Mouse (Mus musculus): Measurements from ENCODE around the gene 2010300C02Rik. TPM values are rescaled to one million over a fixed set of nuclear protein-coding genes. Genes with fewer than 3 reads are reported as not detected.

The 2010300C02Rik gene
- polyA plus RNA-seq, 1 experiment from 2014 or later: 3.5 TPM

- ATAC-seq: no peak
- no peaks in the 10 kb centered on the region for H3K27me3 ChIP-seq (replicated peaks; ENCODE audit: control insufficient read depth, insufficient read depth, low read length)
- no peak overlapping the region for H3K4me2 ChIP-seq (ENCODE audit: low read length)
- H3K9ac ChIP-seq (replicated peaks; ENCODE audit: low read depth, low read length): no peak overlapping the region
- H3K27ac ChIP-seq (ENCODE audit: low read length): no peak overlapping the region
- no peaks in the 10 kb centered on the region for H3K36me3 ChIP-seq (ENCODE audit: control insufficient read depth, insufficient read depth)
- H3K4me1 ChIP-seq (replicated peaks; ENCODE audit: control insufficient read depth, insufficient read depth, low read length): no peaks in the 10 kb centered on the region
- no peaks in the 10 kb centered on the region for H3K9me3 ChIP-seq (ENCODE audit: control insufficient read depth, low read length)
- no peak overlapping the region for H3K4me3 ChIP-seq (replicated peaks; ENCODE audit: low read length)
- 92% methylated on average over 5 of the region's 5 CpGs for WGBS
Observed at GRCm38 (mm10) chr1:37629876-37630275, 90.0 kb downstream of the 2010300C02Rik start.

GRCm38 (mm10) chr1:37628749-37629148 lies 91.1 kb downstream of the 2010300C02Rik start:
- WGBS: 60% methylated on average over 6 of the region's 6 CpGs
- H3K4me2 ChIP-seq (ENCODE audit: low read length): no peak overlapping the region
- H3K4me1 ChIP-seq (replicated peaks; ENCODE audit: control insufficient read depth, insufficient read depth, low read length): no peaks in the 10 kb centered on the region
- no peaks in the 10 kb centered on the region for H3K36me3 ChIP-seq (ENCODE audit: control insufficient read depth, insufficient read depth)
- no peak overlapping the region for H3K4me3 ChIP-seq (replicated peaks; ENCODE audit: low read length)
- H3K9ac ChIP-seq (replicated peaks; ENCODE audit: low read depth, low read length): no peak overlapping the region
- H3K9me3 ChIP-seq (ENCODE audit: control insufficient read depth, low read length): no peaks in the 10 kb centered on the region
- peak; percentile 70 for ATAC-seq
- no peak overlapping the region for H3K27ac ChIP-seq (ENCODE audit: low read length)
- H3K27me3 ChIP-seq (replicated peaks; ENCODE audit: control insufficient read depth, insufficient read depth, low read length): no peaks in the 10 kb centered on the region

GRCm38 (mm10) chr1:37624185-37624584 lies 95.7 kb downstream of the 2010300C02Rik start:
- H3K4me2 ChIP-seq (ENCODE audit: low read length): no peak overlapping the region
- ATAC-seq: no peak
- 85% methylated on average over 17 of the region's 17 CpGs for WGBS
- H3K4me1 ChIP-seq (replicated peaks; ENCODE audit: control insufficient read depth, insufficient read depth, low read length): no peaks in the 10 kb centered on the region
- no peaks in the 10 kb centered on the region for H3K36me3 ChIP-seq (ENCODE audit: control insufficient read depth, insufficient read depth)
- no peaks in the 10 kb centered on the region for H3K27me3 ChIP-seq (replicated peaks; ENCODE audit: control insufficient read depth, insufficient read depth, low read length)
- H3K9me3 ChIP-seq (ENCODE audit: control insufficient read depth, low read length): no peaks in the 10 kb centered on the region
- no peak overlapping the region for H3K9ac ChIP-seq (replicated peaks; ENCODE audit: low read depth, low read length)
- no peak overlapping the region for H3K27ac ChIP-seq (ENCODE audit: low read length)
- no peak overlapping the region for H3K4me3 ChIP-seq (replicated peaks; ENCODE audit: low read length)

GRCm38 (mm10) chr1:37622049-37622448 lies 97.8 kb downstream of the 2010300C02Rik start:
- ATAC-seq: no peak
- H3K27me3 ChIP-seq (replicated peaks; ENCODE audit: control insufficient read depth, insufficient read depth, low read length): no peaks in the 10 kb centered on the region
- H3K27ac ChIP-seq (ENCODE audit: low read length): no peak overlapping the region
- H3K4me2 ChIP-seq (ENCODE audit: low read length): no peak overlapping the region
- no peaks in the 10 kb centered on the region for H3K4me1 ChIP-seq (replicated peaks; ENCODE audit: control insufficient read depth, insufficient read depth, low read length)
- H3K4me3 ChIP-seq (replicated peaks; ENCODE audit: low read length): no peak overlapping the region
- H3K36me3 ChIP-seq (ENCODE audit: control insufficient read depth, insufficient read depth): no peaks in the 10 kb centered on the region
- WGBS: 72% methylated on average over 6 of the region's 6 CpGs
- no peaks in the 10 kb centered on the region for H3K9me3 ChIP-seq (ENCODE audit: control insufficient read depth, low read length)
- no peak overlapping the region for H3K9ac ChIP-seq (replicated peaks; ENCODE audit: low read depth, low read length)

- 61% methylated on average over 1 of the region's 1 CpGs for WGBS
- Histone ChIP-seq H3K4me1 (replicated peaks; ENCODE audit: control insufficient read depth, insufficient read depth, low read length) (no peaks in the 10 kb centered on the region), H3K4me2 (ENCODE audit: low read length) (no peak overlapping the region), H3K9ac (replicated peaks; ENCODE audit: low read depth, low read length) (no peak overlapping the region), H3K36me3 (ENCODE audit: control insufficient read depth, insufficient read depth) (no peaks in the 10 kb centered on the region), H3K9me3 (ENCODE audit: control insufficient read depth, low read length) (no peaks in the 10 kb centered on the region), H3K27me3 (replicated peaks; ENCODE audit: control insufficient read depth, insufficient read depth, low read length) (no peaks in the 10 kb centered on the region), H3K27ac (ENCODE audit: low read length) (no peak overlapping the region), H3K4me3 (replicated peaks; ENCODE audit: low read length) (no peak overlapping the region)
- ATAC-seq: no peak
Observed at GRCm38 (mm10) chr1:37619542-37619941, 100.3 kb downstream of the 2010300C02Rik start.

GRCm38 (mm10) chr1:37617047-37617446 lies 102.8 kb downstream of the 2010300C02Rik start:
- H3K27me3 ChIP-seq (replicated peaks; ENCODE audit: control insufficient read depth, insufficient read depth, low read length): no peaks in the 10 kb centered on the region
- no peaks in the 10 kb centered on the region for H3K4me1 ChIP-seq (replicated peaks; ENCODE audit: control insufficient read depth, insufficient read depth, low read length)
- no peaks in the 10 kb centered on the region for H3K9me3 ChIP-seq (ENCODE audit: control insufficient read depth, low read length)
- H3K36me3 ChIP-seq (ENCODE audit: control insufficient read depth, insufficient read depth): no peaks in the 10 kb centered on the region
- no peak for ATAC-seq
- H3K27ac ChIP-seq (ENCODE audit: low read length): no peak overlapping the region
- 78% methylated on average over 5 of the region's 5 CpGs for WGBS
- no peak overlapping the region for H3K4me3 ChIP-seq (replicated peaks; ENCODE audit: low read length)
- no peak overlapping the region for H3K4me2 ChIP-seq (ENCODE audit: low read length)
- no peak overlapping the region for H3K9ac ChIP-seq (replicated peaks; ENCODE audit: low read depth, low read length)

GRCm38 (mm10) chr1:37616569-37616968 lies 103.3 kb downstream of the 2010300C02Rik start:
- Histone ChIP-seq H3K4me2 (ENCODE audit: low read length) (no peak overlapping the region), H3K27me3 (replicated peaks; ENCODE audit: control insufficient read depth, insufficient read depth, low read length) (no peaks in the 10 kb centered on the region), H3K36me3 (ENCODE audit: control insufficient read depth, insufficient read depth) (no peaks in the 10 kb centered on the region), H3K9me3 (ENCODE audit: control insufficient read depth, low read length) (no peaks in the 10 kb centered on the region), H3K27ac (ENCODE audit: low read length) (no peak overlapping the region), H3K9ac (replicated peaks; ENCODE audit: low read depth, low read length) (no peak overlapping the region), H3K4me1 (replicated peaks; ENCODE audit: control insufficient read depth, insufficient read depth, low read length) (no peaks in the 10 kb centered on the region), H3K4me3 (replicated peaks; ENCODE audit: low read length) (no peak overlapping the region)
- WGBS: 30% methylated on average over 4 of the region's 4 CpGs
- ATAC-seq: no peak

- Histone ChIP-seq H3K9me3 (ENCODE audit: control insufficient read depth, low read length) (no peaks in the 10 kb centered on the region), H3K4me1 (replicated peaks; ENCODE audit: control insufficient read depth, insufficient read depth, low read length) (no peaks in the 10 kb centered on the region)
Observed at GRCm38 (mm10) chr1:37615290-37616040, 104.4 kb downstream of the 2010300C02Rik start.

GRCm38 (mm10) chr1:37614836-37615235 lies 105.0 kb downstream of the 2010300C02Rik start:
- H3K27ac ChIP-seq (ENCODE audit: low read length): no peak overlapping the region
- no peak overlapping the region for H3K9ac ChIP-seq (replicated peaks; ENCODE audit: low read depth, low read length)
- H3K4me2 ChIP-seq (ENCODE audit: low read length): no peak overlapping the region
- no peaks in the 10 kb centered on the region for H3K27me3 ChIP-seq (replicated peaks; ENCODE audit: control insufficient read depth, insufficient read depth, low read length)
- 79% methylated on average over 7 of the region's 7 CpGs for WGBS
- H3K9me3 ChIP-seq (ENCODE audit: control insufficient read depth, low read length): no peaks in the 10 kb centered on the region
- no peaks in the 10 kb centered on the region for H3K4me1 ChIP-seq (replicated peaks; ENCODE audit: control insufficient read depth, insufficient read depth, low read length)
- H3K36me3 ChIP-seq (ENCODE audit: control insufficient read depth, insufficient read depth): no peaks in the 10 kb centered on the region
- H3K4me3 ChIP-seq (replicated peaks; ENCODE audit: low read length): no peak overlapping the region
- ATAC-seq: no peak

More at GRCm38 (mm10) chr1:37615290-37616040, 104.4 kb downstream of the 2010300C02Rik start:
- no peak for ATAC-seq
- Histone ChIP-seq H3K27ac (ENCODE audit: low read length) (no peak overlapping the region), H3K27me3 (replicated peaks; ENCODE audit: control insufficient read depth, insufficient read depth, low read length) (no peaks in the 10 kb centered on the region), H3K9ac (replicated peaks; ENCODE audit: low read depth, low read length) (no peak overlapping the region), H3K4me3 (replicated peaks; ENCODE audit: low read length) (no peak overlapping the region), H3K36me3 (ENCODE audit: control insufficient read depth, insufficient read depth) (no peaks in the 10 kb centered on the region), H3K4me2 (ENCODE audit: low read length) (no peak overlapping the region)
- 89% methylated on average over 12 of the region's 12 CpGs for WGBS
